Mouse (Mus musculus): Measurements from ENCODE around the gene Bola1. TPM values are rescaled to one million over a fixed set of nuclear protein-coding genes. Genes with fewer than 3 reads are reported as not detected.
A peak's percentile ranks its signal among the peaks of the same experiment; 100 is the strongest.
"Not testable (repeated sequence)": the region's sequence is repeated elsewhere in the genome, so short reads cannot be mapped to it uniquely, and the experiment has no call there.

Gene Bola1
- polyA plus RNA-seq, 1 experiment from 2014 or later, result 77.9 TPM

DNA sequence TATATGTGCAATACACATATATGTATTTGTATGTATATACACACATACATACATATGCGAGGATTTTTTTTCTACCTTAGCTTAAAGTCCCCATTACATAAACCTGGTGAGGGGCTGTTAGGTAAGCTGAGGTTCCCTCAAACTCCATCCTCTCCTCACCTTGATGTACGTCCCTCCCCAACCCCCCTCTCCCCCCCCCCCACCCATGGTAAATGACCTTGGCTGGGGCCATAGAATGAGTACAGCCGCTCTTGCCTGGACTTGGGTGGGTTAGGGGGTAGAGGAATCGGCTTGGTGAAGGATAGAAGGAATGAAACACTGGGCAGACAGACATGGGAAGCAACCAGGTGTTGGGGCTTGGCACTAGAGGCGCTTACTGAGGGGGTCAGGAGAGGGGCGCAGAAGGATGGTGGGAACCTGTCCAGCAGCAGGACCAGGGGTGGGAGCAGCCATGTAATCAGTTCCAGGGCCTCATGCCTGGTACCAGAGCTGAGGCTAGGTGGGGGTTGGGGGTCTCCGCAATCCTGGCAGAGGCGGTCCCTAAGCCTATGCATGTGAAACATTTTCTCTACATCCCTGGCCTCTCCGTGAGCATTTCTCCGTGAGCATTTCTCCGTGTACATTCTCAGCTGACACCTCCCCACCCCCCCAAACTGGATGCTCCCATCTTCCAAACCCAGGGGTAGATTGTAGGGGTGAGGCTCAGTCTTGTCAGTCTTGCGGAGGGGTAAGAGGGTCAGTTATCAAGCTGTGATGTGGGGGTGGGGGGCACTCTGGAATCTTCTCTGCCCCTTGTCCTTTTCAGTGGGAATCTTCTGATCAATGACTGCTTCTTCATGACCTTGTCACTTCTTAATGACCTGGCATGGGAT lies 37.8 kb downstream of the Bola1 start:
- H3K36me3 ChIP-seq (replicated peaks), result peaks cover 22% of the 10 kb centered on the region
- peak; percentile 42 for ATAC-seq (ENCODE audit: low FRiP score)
- peak overlapping the region; percentile 73 for H3K9ac ChIP-seq
- H3K4me1 ChIP-seq, result peaks cover 26% of the 10 kb centered on the region
- H3K9me3 ChIP-seq, result no peaks in the 10 kb centered on the region
- H3K27me3 ChIP-seq, result peaks cover 5% of the 10 kb centered on the region; the same call in 1 of the 2 replicates
- H3K4me2 ChIP-seq, result peak overlapping the region; percentile 83
- peak overlapping the region; percentile 42; the same call in 1 of the 2 replicates for H3K27ac ChIP-seq
- 46% methylated on average over 12 of the region's 12 CpGs for WGBS
- H3K4me3 ChIP-seq (replicated peaks), result peak overlapping the region; percentile 56

DNA sequence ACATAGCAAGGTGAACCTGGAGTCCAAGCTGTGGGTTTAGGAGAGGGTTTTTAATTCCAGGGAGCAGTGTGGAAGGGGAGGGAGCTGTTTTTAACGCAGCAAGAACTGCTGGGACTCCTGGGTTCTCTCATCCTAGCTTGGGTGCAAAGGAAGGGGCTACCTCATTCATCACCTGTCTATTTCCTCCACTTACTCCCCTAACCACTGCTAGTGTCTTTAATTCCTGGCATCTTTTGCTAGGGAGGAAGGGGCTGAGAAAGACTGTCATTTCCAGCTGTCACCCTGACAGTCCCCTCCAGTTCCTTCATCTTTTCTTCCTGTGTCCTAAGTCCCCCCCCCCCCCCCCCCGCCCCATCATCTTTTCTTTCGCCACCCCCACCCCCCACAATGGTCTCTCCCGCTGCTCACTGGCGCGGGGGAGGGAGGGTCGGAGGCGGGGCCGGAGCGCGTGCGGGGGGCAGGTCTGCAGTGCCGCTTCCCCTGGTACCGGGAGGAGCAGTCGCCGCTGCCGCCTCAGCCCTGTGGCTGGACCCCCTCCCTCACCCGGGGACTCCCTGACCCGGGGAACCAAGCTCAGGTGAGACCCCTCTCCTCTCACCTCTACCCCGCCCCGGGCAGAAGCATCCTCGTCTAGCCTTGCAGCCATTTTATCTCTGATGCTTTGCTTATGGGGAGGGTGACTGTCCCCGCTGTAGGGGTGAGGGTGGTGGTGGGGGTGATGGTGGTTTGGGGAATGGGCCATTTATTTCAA lies 38.6 kb downstream of the Bola1 start, which contains the start of gene Sv2a:
Sv2a (plus strand) TSS at position 425 of the 751 bp plus-strand sequence.
- peak within 1 kb of the TSS; percentile 56 for H3K4me3 ChIP-seq (replicated peaks)
- H3K27me3 ChIP-seq, result peaks cover 5% of the 10 kb centered on the region; the same call in 1 of the 2 replicates
- ATAC-seq (ENCODE audit: low FRiP score), result peak; percentile 62
- H3K4me2 ChIP-seq, result peak within 1 kb of the TSS; percentile 83
- 0% methylated on average over 15 of the region's 23 CpGs for WGBS
- peak within 1 kb of the TSS; percentile 73 for H3K9ac ChIP-seq
- H3K36me3 ChIP-seq (replicated peaks), result peaks cover 30% of the 10 kb centered on the region
- peak within 1 kb of the TSS; percentile 71 for H3K27ac ChIP-seq
- peaks cover 26% of the 10 kb centered on the region for H3K4me1 ChIP-seq
- no peaks in the 10 kb centered on the region for H3K9me3 ChIP-seq

DNA sequence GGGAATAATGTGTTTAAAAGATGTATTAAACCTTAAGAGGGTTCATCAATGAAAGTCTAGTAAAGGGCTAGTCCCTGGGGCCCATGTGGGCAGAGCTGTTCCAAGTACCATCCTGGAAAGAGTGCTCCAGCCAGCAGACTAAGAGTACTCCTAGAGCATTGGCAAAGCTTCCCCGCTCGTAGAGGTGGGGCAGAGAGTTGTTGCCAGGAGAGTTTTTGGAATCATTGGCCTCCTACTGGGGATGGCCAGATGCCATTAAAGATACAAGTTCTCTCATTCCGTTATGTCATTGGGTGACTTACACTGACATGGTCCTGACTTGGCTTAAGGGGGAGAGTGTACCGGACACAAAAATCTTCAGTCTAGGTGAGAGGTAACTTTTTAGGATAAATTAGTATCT lies 40.0 kb downstream of the Bola1 start:
- WGBS, result 70% methylated on average over 4 of the region's 4 CpGs
- peaks cover 39% of the 10 kb centered on the region for H3K36me3 ChIP-seq (replicated peaks)
- H3K4me2 ChIP-seq, result no peak overlapping the region
- ATAC-seq (ENCODE audit: low FRiP score), result no peak
- H3K9ac ChIP-seq, result no peak overlapping the region
- H3K4me3 ChIP-seq (replicated peaks), result no peak overlapping the region
- H3K4me1 ChIP-seq, result peaks cover 31% of the 10 kb centered on the region
- H3K9me3 ChIP-seq, result no peaks in the 10 kb centered on the region
- 0 out of 2 replicates have a peak overlapping the region, but pooled peaks have one; percentile 15 for H3K27ac ChIP-seq
- H3K27me3 ChIP-seq, result peaks cover 5% of the 10 kb centered on the region; the same call in 1 of the 2 replicates

DNA sequence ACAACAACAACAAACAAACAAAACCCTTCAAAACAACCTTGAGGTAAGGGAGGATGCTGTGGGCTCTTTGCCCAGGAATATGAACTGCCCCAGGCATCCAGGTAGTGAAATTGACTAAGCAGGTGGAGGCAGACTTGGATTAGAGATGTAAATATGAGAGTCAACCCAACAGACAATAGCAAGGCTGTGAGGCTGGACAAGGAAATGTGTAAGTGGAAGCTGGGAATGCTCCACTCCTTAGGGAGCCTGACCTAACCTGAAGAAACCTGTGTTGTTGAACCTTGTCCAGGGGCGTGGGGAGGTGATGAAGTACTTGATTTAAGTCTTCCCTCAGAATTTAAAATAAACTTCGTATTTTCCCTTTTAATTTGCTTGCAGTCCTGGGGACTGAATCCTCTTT lies 40.6 kb downstream of the Bola1 start:
- Histone ChIP-seq H3K4me2 (no peak overlapping the region), H3K27me3 (peaks cover 5% of the 10 kb centered on the region; the same call in 1 of the 2 replicates), H3K9ac (no peak overlapping the region), H3K9me3 (no peaks in the 10 kb centered on the region), H3K27ac (no peak overlapping the region), H3K4me3 (replicated peaks) (no peak overlapping the region), H3K4me1 (peaks cover 37% of the 10 kb centered on the region), H3K36me3 (replicated peaks) (peaks cover 45% of the 10 kb centered on the region)
- no peak for ATAC-seq (ENCODE audit: low FRiP score)
- WGBS, result 78% methylated on average over 2 of the region's 2 CpGs

DNA sequence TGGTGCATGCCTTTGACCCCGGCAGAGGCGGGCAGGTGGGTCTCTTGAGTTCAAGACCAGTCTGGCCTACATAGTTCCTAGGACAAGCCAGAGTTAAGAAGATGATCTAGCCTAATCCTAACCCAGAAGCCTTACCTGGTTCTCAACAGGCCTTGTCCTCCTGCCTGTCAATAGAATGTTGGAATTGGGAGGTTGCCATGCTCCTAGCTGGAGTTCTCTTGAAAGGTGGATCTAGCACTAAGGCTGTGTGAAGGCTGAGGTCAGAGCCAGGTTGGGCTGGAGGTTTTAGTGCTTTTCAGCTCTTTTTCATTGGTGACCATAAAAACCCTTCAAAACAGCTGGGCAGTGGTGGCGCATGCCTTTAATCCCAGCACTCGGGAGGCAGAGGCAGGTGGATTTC lies 41.1 kb downstream of the Bola1 start:
- Histone ChIP-seq H3K4me3 (replicated peaks) (no peak overlapping the region), H3K4me1 (peaks cover 41% of the 10 kb centered on the region), H3K36me3 (replicated peaks) (peaks cover 46% of the 10 kb centered on the region), H3K9me3 (no peaks in the 10 kb centered on the region), H3K4me2 (no peak overlapping the region), H3K27ac (no peak overlapping the region), H3K27me3 (peaks cover 5% of the 10 kb centered on the region; the same call in 1 of the 2 replicates), H3K9ac (no peak overlapping the region)
- ATAC-seq (ENCODE audit: low FRiP score), result no peak
- WGBS, result 93% methylated on average over 4 of the region's 4 CpGs

DNA sequence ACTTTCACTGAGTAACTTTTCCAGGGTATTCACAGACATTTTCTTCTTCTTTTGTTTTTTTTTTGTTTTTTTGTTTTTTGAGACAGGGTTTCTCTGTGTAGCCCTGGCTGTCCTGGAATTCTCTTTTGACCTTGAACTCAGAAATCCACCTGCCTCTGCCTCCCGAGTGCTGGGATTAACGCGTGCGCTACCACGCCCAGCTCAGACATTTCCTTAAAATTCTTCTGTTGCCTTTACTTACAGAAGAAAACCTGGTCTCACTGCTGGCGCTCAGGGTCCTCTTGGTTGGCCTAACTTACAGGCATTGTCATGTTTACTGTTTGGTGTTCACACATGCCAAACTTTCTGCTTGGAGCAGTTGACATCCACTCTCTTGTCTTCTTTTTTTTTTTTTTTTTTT lies 44.3 kb downstream of the Bola1 start:
- no peak overlapping the region for H3K9ac ChIP-seq
- peaks cover 49% of the 10 kb centered on the region for H3K36me3 ChIP-seq (replicated peaks)
- H3K27me3 ChIP-seq, result no peaks in the 10 kb centered on the region
- H3K4me1 ChIP-seq, result peaks cover 36% of the 10 kb centered on the region
- no peak overlapping the region for H3K27ac ChIP-seq
- H3K9me3 ChIP-seq, result no peaks in the 10 kb centered on the region
- H3K4me2 ChIP-seq, result no peak overlapping the region
- 93% methylated on average over 6 of the region's 6 CpGs for WGBS
- H3K4me3 ChIP-seq (replicated peaks), result no peak overlapping the region
- ATAC-seq (ENCODE audit: low FRiP score), result no peak

DNA sequence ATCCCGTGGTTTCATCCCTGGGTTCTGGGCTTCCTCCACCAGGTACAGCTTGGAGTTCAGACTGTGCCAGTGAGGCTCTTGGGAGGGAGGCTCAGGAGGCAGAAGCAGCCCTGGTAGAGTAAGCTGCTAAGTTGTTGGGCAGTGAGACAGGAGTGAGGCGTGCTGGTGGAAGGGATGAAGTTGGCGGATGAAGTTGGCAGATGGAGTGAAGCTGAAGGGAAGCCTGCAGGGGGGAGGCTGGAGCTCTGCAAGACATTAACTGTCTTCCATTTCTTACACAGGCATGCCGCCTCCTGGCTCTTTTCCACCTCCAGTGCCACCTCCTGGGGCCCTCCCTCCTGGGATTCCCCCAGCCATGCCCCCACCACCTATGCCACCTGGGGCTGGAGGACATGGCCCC lies 45.5 kb downstream of the Bola1 start:
- H3K27me3 ChIP-seq; H3K4me3 ChIP-seq (replicated peaks); H3K9me3 ChIP-seq; H3K27ac ChIP-seq; H3K9ac ChIP-seq; ATAC-seq (ENCODE audit: low FRiP score): not testable (repeated sequence)
- Histone ChIP-seq H3K4me1 (peaks cover 37% of the 10 kb centered on the region), H3K36me3 (replicated peaks) (peaks cover 59% of the 10 kb centered on the region), H3K4me2 (peak overlapping the region; percentile 94)
- WGBS, result 88% methylated on average over 4 of the region's 4 CpGs

DNA sequence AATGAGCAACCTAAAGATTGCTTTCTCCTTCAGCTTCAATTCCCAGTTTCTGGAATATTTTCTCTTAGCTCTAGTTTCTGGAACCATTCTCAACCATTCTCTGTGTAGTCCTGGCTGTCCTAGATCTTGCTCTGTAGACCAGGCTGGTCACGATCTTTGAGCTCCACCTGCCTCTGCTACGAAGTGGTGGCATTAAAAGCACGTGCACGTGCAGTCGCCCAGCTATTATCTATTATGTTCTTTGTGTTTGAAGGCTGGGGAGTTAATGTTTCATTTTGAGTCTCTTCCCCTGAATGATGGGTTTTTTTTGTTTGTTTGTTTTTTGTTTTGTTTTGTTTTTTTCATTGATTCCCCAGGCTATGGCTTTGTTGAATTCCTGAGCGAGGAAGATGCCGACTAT lies 46.3 kb downstream of the Bola1 start:
- Histone ChIP-seq H3K9me3 (no peaks in the 10 kb centered on the region), H3K27me3 (no peaks in the 10 kb centered on the region), H3K9ac (peak overlapping the region; percentile 82), H3K4me3 (replicated peaks) (peak overlapping the region; percentile 62), H3K27ac (no peak overlapping the region), H3K4me2 (peak overlapping the region; percentile 94), H3K36me3 (replicated peaks) (peaks cover 52% of the 10 kb centered on the region), H3K4me1 (peaks cover 37% of the 10 kb centered on the region)
- 36% methylated on average over 7 of the region's 7 CpGs for WGBS
- no peak for ATAC-seq (ENCODE audit: low FRiP score)

DNA sequence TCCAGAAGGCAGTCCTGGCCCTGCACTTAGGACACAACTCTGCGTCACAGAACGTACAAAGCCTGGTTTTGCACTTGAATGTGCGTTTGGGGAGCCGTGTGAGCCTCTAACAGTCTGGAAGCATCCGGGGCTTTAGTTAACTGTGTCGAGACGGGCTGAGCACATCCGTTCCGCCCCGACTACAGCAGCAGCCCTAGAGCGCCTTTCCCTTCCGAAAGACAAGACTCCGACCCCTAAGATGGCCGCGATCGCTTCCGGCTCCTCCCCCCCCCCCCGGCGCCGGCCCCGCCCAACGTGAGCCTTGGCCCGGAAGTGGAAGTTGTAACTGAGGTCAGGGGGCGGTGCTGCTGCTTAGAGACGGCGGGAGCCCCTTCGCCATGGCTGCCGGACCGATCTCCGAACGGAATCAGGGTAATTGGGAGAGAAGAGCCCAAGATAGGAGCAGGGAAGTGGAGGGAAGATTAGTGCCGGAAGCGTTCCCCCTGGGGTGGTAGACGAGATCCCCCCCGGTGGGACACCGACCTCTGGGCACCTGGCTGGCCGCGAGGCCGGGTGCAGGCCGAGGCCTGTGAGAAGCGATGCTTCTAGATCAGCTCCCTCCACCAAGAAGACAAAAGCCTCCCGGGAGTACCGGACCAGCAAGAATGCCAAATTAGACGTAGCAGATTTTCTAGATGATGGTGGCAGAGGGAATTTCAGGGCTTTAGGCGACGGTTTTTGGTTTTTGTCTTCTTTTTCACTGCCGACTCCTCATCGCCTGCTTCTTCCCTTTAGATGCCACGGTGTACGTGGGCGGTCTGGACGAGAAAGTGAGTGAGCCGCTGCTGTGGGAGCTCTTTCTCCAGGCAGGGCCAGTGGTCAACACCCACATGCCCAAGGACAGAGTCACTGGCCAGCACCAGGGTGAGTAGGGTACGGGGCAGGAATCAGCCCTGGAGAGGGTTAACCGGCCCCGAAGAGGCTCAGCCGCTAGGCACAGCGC lies 47.0 kb downstream of the Bola1 start, which contains the start of gene Sf3b4:
Sf3b4 (plus strand) TSS at position 136 of the 982 bp plus-strand sequence.
- Histone ChIP-seq H3K36me3 (replicated peaks) (peaks cover 45% of the 10 kb centered on the region), H3K4me2 (peak within 1 kb of the TSS; percentile 94), H3K4me1 (peaks cover 37% of the 10 kb centered on the region), H3K9ac (peak within 1 kb of the TSS; percentile 82), H3K9me3 (no peaks in the 10 kb centered on the region), H3K4me3 (replicated peaks) (peak within 1 kb of the TSS; percentile 62), H3K27ac (peak within 1 kb of the TSS; percentile 98), H3K27me3 (no peaks in the 10 kb centered on the region)
- under 1% methylated on average over 51 of the region's 58 CpGs for WGBS
- ATAC-seq (ENCODE audit: low FRiP score), result peak; percentile 94

DNA sequence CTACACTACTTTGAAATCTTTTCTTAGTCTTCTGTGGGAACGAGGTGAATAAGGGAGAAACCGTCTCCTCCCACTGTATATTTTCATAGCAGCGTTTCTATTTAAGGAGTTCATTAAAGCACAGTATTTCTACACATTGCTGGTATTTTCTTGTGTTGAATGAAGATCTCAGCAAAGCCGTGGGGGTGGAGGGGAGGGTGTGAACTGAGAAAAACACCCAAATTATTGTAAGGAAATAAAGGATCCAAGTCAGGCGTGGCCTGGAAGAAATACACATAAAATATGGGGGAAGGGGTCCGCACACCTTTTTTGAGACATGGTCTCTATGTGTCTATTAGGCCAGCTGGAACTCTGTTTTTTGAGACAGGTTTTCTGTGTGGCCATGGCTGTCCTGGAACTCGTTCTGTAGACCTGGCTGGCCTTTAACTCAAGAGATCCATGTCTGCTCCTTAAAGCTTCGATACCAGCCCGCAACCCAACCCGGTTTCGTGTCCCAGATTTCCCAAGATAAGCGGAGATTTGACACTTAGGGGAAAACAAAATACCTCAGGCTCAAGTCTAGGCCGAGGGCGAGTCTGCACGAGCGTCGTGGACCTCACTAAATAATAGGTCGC lies 47.8 kb downstream of the Bola1 start:
- peaks cover 37% of the 10 kb centered on the region for H3K4me1 ChIP-seq
- H3K9me3 ChIP-seq, result no peaks in the 10 kb centered on the region
- peak overlapping the region; percentile 98 for H3K27ac ChIP-seq
- H3K36me3 ChIP-seq (replicated peaks), result peaks cover 41% of the 10 kb centered on the region
- 22% methylated on average over 18 of the region's 18 CpGs for WGBS
- H3K27me3 ChIP-seq, result no peaks in the 10 kb centered on the region
- H3K4me3 ChIP-seq (replicated peaks), result peak overlapping the region; percentile 62
- H3K9ac ChIP-seq, result peak overlapping the region; percentile 82
- H3K4me2 ChIP-seq, result peak overlapping the region; percentile 64
- ATAC-seq (ENCODE audit: low FRiP score), result peak; percentile 30

DNA sequence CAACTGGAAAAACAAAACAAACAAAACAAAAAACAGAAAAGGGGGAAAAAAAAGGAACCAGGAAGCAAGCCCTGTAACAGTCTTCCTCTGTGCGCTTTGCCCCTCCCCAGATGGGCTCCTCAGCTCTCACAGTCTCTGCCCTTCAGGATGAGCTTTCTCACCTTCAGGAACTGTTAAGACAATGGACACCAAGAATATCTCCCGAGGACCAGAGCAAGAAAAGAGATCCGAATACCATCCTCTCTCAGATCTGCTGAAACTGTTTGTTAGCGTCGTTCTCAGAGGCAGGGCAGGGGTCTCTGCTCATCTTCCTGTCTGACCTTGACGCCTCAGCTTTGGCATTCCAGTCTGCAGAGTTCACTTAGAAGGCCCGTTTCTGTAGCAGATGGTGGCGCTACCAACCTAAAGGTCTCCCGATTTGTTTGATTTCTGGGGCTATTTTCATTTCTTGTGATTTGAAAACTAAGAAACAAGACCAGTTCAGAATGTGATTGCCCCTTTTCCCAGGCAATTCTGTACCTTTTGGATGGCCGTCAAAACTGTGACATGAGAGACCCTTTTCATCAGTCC lies 48.4 kb downstream of the Bola1 start:
- ATAC-seq (ENCODE audit: low FRiP score), result no peak
- peak overlapping the region; percentile 62; the same call in 1 of the 2 replicates for H3K4me3 ChIP-seq (replicated peaks)

More for the DNA sequence above, 48.4 kb downstream of the Bola1 start:
- Histone ChIP-seq H3K4me1 (peaks cover 37% of the 10 kb centered on the region), H3K27me3 (no peaks in the 10 kb centered on the region), H3K9ac (peak overlapping the region; percentile 82), H3K27ac (peak overlapping the region; percentile 98), H3K9me3 (no peaks in the 10 kb centered on the region), H3K36me3 (replicated peaks) (peaks cover 34% of the 10 kb centered on the region), H3K4me2 (peak overlapping the region; percentile 64)
- WGBS, result 78% methylated on average over 10 of the region's 10 CpGs

Data from forebrain, embryonic 12.5 days (tissue).